Mouse (Mus musculus) erythroblast, adult 5-6 weeks (primary cell): ENCODE results near the gene Cnot6l. TPM values are rescaled to one million over a fixed set of nuclear protein-coding genes. Genes with fewer than 3 reads are reported as not detected.

Source experiments
- ATAC-seq: replicated peaks from 2 replicates; pipeline ENCODE4 v1.8.0; 2016; ENCODE audit warnings: moderate number of reproducible peaks, mild to moderate bottlenecking, moderate TSS enrichment, inconsistent platforms; ENCODE audit not compliant: poor library complexity, low FRiP score, severe bottlenecking
- total RNA-seq, 2 experiments: library from RNA; stranded (forward) in 1 of 2; stranded (reverse) in 1 of 2; fragments of 150-400 nt in 1 of 2; fragments of 200-764, 138-1000 nt in 1 of 2; gene quantifications; 2 replicates each; pipeline versions ENCODE4 v1.2.3 to v1.2.4; 2015 to 2017; ENCODE audit warnings: low replicate concordance in 2 of 2

Cnot6l gene
- total RNA-seq, 2 experiments from 2014 or later: 7.8 to 20.9 TPM

DNA sequence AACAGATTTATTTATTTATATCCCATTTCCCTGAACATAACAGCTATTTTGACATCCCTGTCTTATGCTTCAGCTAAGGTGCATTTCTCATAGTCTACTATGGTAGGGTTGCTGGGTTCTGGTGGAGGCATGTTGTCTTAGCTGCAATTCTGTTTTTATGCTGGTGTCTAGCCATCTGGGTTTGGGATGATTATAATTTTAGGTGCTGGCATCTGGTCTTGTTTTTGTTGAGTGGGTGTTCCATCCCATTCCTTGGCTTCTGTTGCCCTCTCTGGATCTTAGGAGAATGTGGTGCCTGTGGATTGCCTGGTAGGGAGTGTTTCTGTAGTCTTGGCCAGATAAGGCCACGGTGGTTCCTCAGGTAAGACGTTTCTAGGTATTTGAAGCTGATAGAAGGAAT lies 134.2 kb downstream of the Cnot6l start:
- ATAC-seq: no peak

Other genes starting within 250 kb of the Cnot6l start
- not detected in 2 replicates for gene Cxcl13, start 207.2 kb downstream of the Cnot6l start, total RNA-seq (2015; ENCODE audit: low replicate concordance)
- gene Cxcl13, start 207.2 kb downstream of the Cnot6l start, total RNA-seq (2017; ENCODE audit: low replicate concordance): not detected in 2 replicates
- 5.0 and 7.1 TPM in 2 replicates for gene Mrpl1, start 45.3 kb upstream of the Cnot6l start, total RNA-seq (2015; ENCODE audit: low replicate concordance)
- gene Mrpl1, start 45.3 kb upstream of the Cnot6l start, total RNA-seq (2017; ENCODE audit: low replicate concordance): 6.8 and 15.6 TPM in 2 replicates
- not detected in 2 replicates for gene Fras1, start 209.8 kb upstream of the Cnot6l start, total RNA-seq (2015; ENCODE audit: low replicate concordance)
- 0.17 TPM in 1 of 2 replicates, not detected in the other for gene Fras1, start 209.8 kb upstream of the Cnot6l start, total RNA-seq (2017; ENCODE audit: low replicate concordance)